8 mouse cellular contexts compared by ENCODE assay signal in the genomic region with DNA sequence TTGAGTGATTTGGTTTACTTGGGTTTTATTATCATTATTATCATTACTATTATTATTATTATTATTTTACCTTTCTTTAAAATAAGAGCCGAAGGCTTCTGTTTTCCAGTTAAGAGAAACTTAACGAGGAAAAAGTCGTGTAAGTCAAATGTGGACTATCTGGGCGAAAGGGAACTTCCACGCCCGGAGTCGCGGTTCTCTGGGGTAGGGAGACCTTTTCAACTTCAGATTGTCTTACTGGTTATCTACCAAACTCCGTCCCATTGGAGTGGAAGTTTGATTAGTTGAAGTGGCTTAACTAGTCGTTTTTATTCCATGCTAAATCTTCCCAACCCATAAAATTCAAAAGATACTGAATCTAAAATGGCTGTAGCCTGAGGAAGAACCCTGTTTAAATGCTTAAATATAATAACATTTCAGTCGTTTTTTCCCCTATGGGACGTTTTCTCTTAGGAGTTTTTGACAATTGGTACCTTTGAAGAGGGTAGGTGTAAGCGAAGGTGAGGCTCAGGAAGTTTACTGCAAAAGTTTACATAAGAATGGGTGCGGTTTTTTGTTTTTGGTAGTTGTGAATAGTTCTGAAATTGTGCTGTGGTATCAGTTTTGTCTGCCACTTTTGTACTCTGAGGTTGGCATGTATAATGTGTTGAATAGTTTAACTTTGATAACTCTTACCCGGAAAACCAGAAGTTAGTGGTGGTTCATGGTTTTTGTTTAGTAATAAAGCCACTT. TPM values are rescaled to one million over a fixed set of nuclear protein-coding genes. Genes with fewer than 3 reads are reported as not detected.
DNase-seq lines count a peak whose midpoint lies in the region; ATAC-seq lines count a peak whose summit lies in the region.

No protein-coding gene starts in this region.

- peak overlapping the region; percentile 83 for H3K9ac ChIP-seq in heart, embryonic 11.5 days (ENCODE audit: low read depth, low read length)
- peak overlapping the region; percentile 90 for H3K9ac ChIP-seq in forebrain, embryonic 15.5 days (replicated peaks)
- H3K9ac ChIP-seq in liver, embryonic 13.5 days, result peak overlapping the region; percentile 94
- H3K9ac ChIP-seq in stomach, embryonic 16.5 days (ENCODE audit: low read length), result peak overlapping the region; percentile 87

- H3K27me3 ChIP-seq in heart, embryonic 11.5 days (ENCODE audit: control insufficient read depth, insufficient read depth, low read length), result no peaks in the 10 kb centered on the region
- no peaks in the 10 kb centered on the region for H3K27me3 ChIP-seq in forebrain, embryonic 15.5 days
- H3K27me3 ChIP-seq in liver, embryonic 13.5 days, result no peaks in the 10 kb centered on the region
- no peaks in the 10 kb centered on the region for H3K27me3 ChIP-seq in stomach, embryonic 16.5 days (ENCODE audit: control insufficient read depth, insufficient read depth, low read length)

- intact Hi-C loops in heart, postnatal 14 days (cut with DNase I), result loop anchor here (5.0 kb wide), 1 partner anchor 129 kb away; a partner anchor contains a TSS

- no peaks in the 10 kb centered on the region for H3K9me3 ChIP-seq in heart, embryonic 11.5 days (replicated peaks; ENCODE audit: control insufficient read depth, low read length)
- no peaks in the 10 kb centered on the region for H3K9me3 ChIP-seq in forebrain, embryonic 15.5 days
- H3K9me3 ChIP-seq in liver, embryonic 13.5 days (replicated peaks), result no peaks in the 10 kb centered on the region
- H3K9me3 ChIP-seq in stomach, embryonic 16.5 days (replicated peaks; ENCODE audit: control insufficient read depth, low read length), result no peaks in the 10 kb centered on the region

- H3K4me2 ChIP-seq in heart, embryonic 11.5 days, result peak overlapping the region; percentile 90
- H3K4me2 ChIP-seq in forebrain, embryonic 15.5 days (replicated peaks), result peak overlapping the region; percentile 85
- H3K4me2 ChIP-seq in liver, embryonic 13.5 days, result peak overlapping the region; percentile 88
- H3K4me2 ChIP-seq in stomach, embryonic 16.5 days (ENCODE audit: low read depth, low read length), result peak overlapping the region; percentile 67

- 2% methylated on average over 15 of the region's 15 CpGs for WGBS in heart, embryonic 11.5 days (ENCODE audit: insufficient replicate concordance)
- WGBS in forebrain, embryonic 15.5 days, result 4% methylated on average over 15 of the region's 15 CpGs
- 2% methylated on average over 15 of the region's 15 CpGs for WGBS in liver, embryonic 13.5 days (ENCODE audit: insufficient replicate concordance)
- WGBS in stomach, embryonic 16.5 days, result 2% methylated on average over 15 of the region's 15 CpGs

- ATAC-seq in heart, embryonic 11.5 days (replicated peaks; ENCODE audit: insufficient number of reproducible peaks, low FRiP score, low TSS enrichment), result no peak
- no peak for ATAC-seq in forebrain, embryonic 15.5 days (replicated peaks)
- no peak for ATAC-seq in liver, embryonic 13.5 days (ENCODE audit: low read depth)
- no peak for ATAC-seq in stomach, embryonic 16.5 days (ENCODE audit: insufficient read depth, low FRiP score)
- no peak for ATAC-seq in inflammation-experienced regulatory T-cells, adult 6 months

- DNase-seq in heart, postnatal 14 days, result no peak
- peak; percentile 12 for DNase-seq in MEL-GATA-1-ER (ENCODE audit: extremely low read depth, low read depth)
- no peak for DNase-seq in liver, embryonic 13.5 days
- DNase-seq in ovary, postnatal 10 days (ENCODE audit: low spot score), result no peak

- H3K4me3 ChIP-seq in heart, embryonic 11.5 days (ENCODE audit: low read depth, low read length), result peak overlapping the region; percentile 70
- H3K4me3 ChIP-seq in forebrain, embryonic 15.5 days, result peak overlapping the region; percentile 95
- H3K4me3 ChIP-seq in liver, embryonic 13.5 days (replicated peaks), result peak overlapping the region; percentile 93
- H3K4me3 ChIP-seq in stomach, embryonic 16.5 days (replicated peaks; ENCODE audit: low read length), result peak overlapping the region; percentile 72

- no peaks in the 10 kb centered on the region for H3K36me3 ChIP-seq in heart, embryonic 11.5 days (ENCODE audit: control insufficient read depth, insufficient read depth, low read length)
- peaks cover 4% of the 10 kb centered on the region for H3K36me3 ChIP-seq in forebrain, embryonic 15.5 days
- H3K36me3 ChIP-seq in liver, embryonic 13.5 days, result peaks cover 21% of the 10 kb centered on the region
- no peaks in the 10 kb centered on the region for H3K36me3 ChIP-seq in stomach, embryonic 16.5 days (ENCODE audit: control insufficient read depth, insufficient read depth, low read length)

- peaks cover 6% of the 10 kb centered on the region for H3K4me1 ChIP-seq in heart, embryonic 11.5 days (ENCODE audit: control insufficient read depth, insufficient read depth, low read length)
- H3K4me1 ChIP-seq in forebrain, embryonic 15.5 days, result peaks cover 34% of the 10 kb centered on the region
- peaks cover 41% of the 10 kb centered on the region for H3K4me1 ChIP-seq in liver, embryonic 13.5 days (replicated peaks)
- 0 out of 2 replicates have a peak, but pooled peaks cover 4% of the 10 kb centered on the region for H3K4me1 ChIP-seq in stomach, embryonic 16.5 days (ENCODE audit: control insufficient read depth, insufficient read depth, low read length)

- peak overlapping the region; percentile 91 for H3K27ac ChIP-seq in heart, embryonic 11.5 days (ENCODE audit: low read depth, low read length)
- peak overlapping the region; percentile 91 for H3K27ac ChIP-seq in forebrain, embryonic 15.5 days (replicated peaks)
- peak overlapping the region; percentile 97 for H3K27ac ChIP-seq in liver, embryonic 13.5 days
- H3K27ac ChIP-seq in stomach, embryonic 16.5 days (ENCODE audit: low read length), result peak overlapping the region; percentile 47

RNA-seq across cellular contexts. Expression of a gene that starts 0.9 kb away (rescaled TPM):
- polyA plus RNA-seq in heart, embryonic 11.5 days (2014; fragmentation: Nextera tagmentation; extraction: Ambion mirVana), result 37.3 and 38.8 TPM in 2 replicates
- total RNA-seq in heart, postnatal 14 days (2021), result 10 to 100 TPM; 66.4 to 72.5 TPM
- polyA plus RNA-seq in forebrain, embryonic 15.5 days (2015; fragmentation: Nextera tagmentation; extraction: Ambion mirVana), result 19.7 and 21.8 TPM in 2 replicates
- 12.8 and 18.4 TPM in 2 replicates for polyA plus RNA-seq in liver, embryonic 13.5 days (2015; fragmentation: Nextera tagmentation; extraction: Ambion mirVana)
- polyA plus RNA-seq in stomach, embryonic 16.5 days (2015; fragmentation: Nextera tagmentation; extraction: Ambion mirVana), result 32.2 and 32.6 TPM in 2 replicates
- 100 to 1,000 TPM in 1 of 3 experiments, 10 to 100 TPM in 2; 94.8 to 100 (median 95.0) TPM for polyA plus RNA-seq in inflammation-experienced regulatory T-cells, adult 6 months (2017; shearing (Covaris generic))

RNA-seq across cellular contexts. Expression of a gene that starts 2.6 kb away (rescaled TPM):
- polyA plus RNA-seq in heart, embryonic 11.5 days (2014; fragmentation: Nextera tagmentation; extraction: Ambion mirVana), result 26.4 and 33.3 TPM in 2 replicates
- total RNA-seq in heart, postnatal 14 days (2021), result 10 to 100 TPM; 19.1 to 21.9 TPM
- 21.9 and 26.8 TPM in 2 replicates for polyA plus RNA-seq in forebrain, embryonic 15.5 days (2015; fragmentation: Nextera tagmentation; extraction: Ambion mirVana)
- 29.0 and 37.1 TPM in 2 replicates for polyA plus RNA-seq in liver, embryonic 13.5 days (2015; fragmentation: Nextera tagmentation; extraction: Ambion mirVana)
- 23.6 and 24.8 TPM in 2 replicates for polyA plus RNA-seq in stomach, embryonic 16.5 days (2015; fragmentation: Nextera tagmentation; extraction: Ambion mirVana)
- polyA plus RNA-seq in inflammation-experienced regulatory T-cells, adult 6 months (2017; shearing (Covaris generic)), result 10 to 100 TPM; 25.4 to 29.3 (median 26.3) TPM

RNA-seq across cellular contexts. Expression of a gene that starts 38.1 kb away (rescaled TPM):
- polyA plus RNA-seq in heart, embryonic 11.5 days (2014; fragmentation: Nextera tagmentation; extraction: Ambion mirVana), result 2.3 and 3.3 TPM in 2 replicates
- total RNA-seq in heart, postnatal 14 days (2021), result 1 to 10 TPM; 3.0 to 4.3 TPM
- polyA plus RNA-seq in forebrain, embryonic 15.5 days (2015; fragmentation: Nextera tagmentation; extraction: Ambion mirVana), result 3.8 and 4.6 TPM in 2 replicates
- polyA plus RNA-seq in liver, embryonic 13.5 days (2015; fragmentation: Nextera tagmentation; extraction: Ambion mirVana), result 1.7 and 1.8 TPM in 2 replicates
- polyA plus RNA-seq in stomach, embryonic 16.5 days (2015; fragmentation: Nextera tagmentation; extraction: Ambion mirVana), result 4.0 and 4.4 TPM in 2 replicates
- polyA plus RNA-seq in inflammation-experienced regulatory T-cells, adult 6 months (2017; shearing (Covaris generic)), result 10 to 100 TPM in 2 of 3 experiments, 1 to 10 TPM in 1; 8.5 to 18.5 (median 16.4) TPM

RNA-seq across cellular contexts. Expression of a gene that starts 51.0 kb away (rescaled TPM):
- polyA plus RNA-seq in heart, embryonic 11.5 days (2014; fragmentation: Nextera tagmentation; extraction: Ambion mirVana), result 4.6 and 7.8 TPM in 2 replicates
- 10 to 100 TPM; 14.7 to 15.6 TPM for total RNA-seq in heart, postnatal 14 days (2021)
- 18.0 and 18.6 TPM in 2 replicates for polyA plus RNA-seq in forebrain, embryonic 15.5 days (2015; fragmentation: Nextera tagmentation; extraction: Ambion mirVana)
- polyA plus RNA-seq in liver, embryonic 13.5 days (2015; fragmentation: Nextera tagmentation; extraction: Ambion mirVana), result 16.2 and 18.5 TPM in 2 replicates
- polyA plus RNA-seq in stomach, embryonic 16.5 days (2015; fragmentation: Nextera tagmentation; extraction: Ambion mirVana), result 13.3 and 13.8 TPM in 2 replicates
- 10 to 100 TPM in 2 of 3 experiments, 1 to 10 TPM in 1; 8.9 to 14.9 (median 13.3) TPM for polyA plus RNA-seq in inflammation-experienced regulatory T-cells, adult 6 months (2017; shearing (Covaris generic))

Comparison
In these comparisons a context has a peak if more than half of its experiments do, and no peak if none do; other contexts are left out.
1. H3K27ac ChIP-seq: peak in every context shown above with its lines; median percentile 97 in liver, embryonic 13.5 days; 91 in heart, embryonic 11.5 days; 91 in forebrain, embryonic 15.5 days; 47 in stomach, embryonic 16.5 days.